Mouse (Mus musculus) cortical plate, adult 2 months (tissue): ENCODE measurements around the gene Tmem9b. TPM values are rescaled to one million over a fixed set of nuclear protein-coding genes. Genes with fewer than 3 reads are reported as not detected.

ENCODE experiments used
- H3K27ac ChIP-seq: fragments of 200-500 bp; 2 replicates; pipeline ENCODE4 v1.5.1; 2012; ENCODE audit warnings: low read length, control low read depth, inconsistent platforms; ENCODE audit not compliant: insufficient read depth
- H3K4me1 ChIP-seq: fragments of 200-500 bp; 2 replicates; pipeline ENCODE4 v1.6.1; 2011; ENCODE audit warnings: low read length; ENCODE audit not compliant: control insufficient read depth, insufficient read depth
- H3K4me3 ChIP-seq: fragments of 200-500 bp; 2 replicates; pipeline ENCODE4 v1.5.1; 2011; ENCODE audit warnings: mild to moderate bottlenecking, low read length, control low read depth; ENCODE audit not compliant: insufficient read depth
- CTCF ChIP-seq: fragments of 200-500 bp; IDR thresholded peaks from 2 replicates; pipeline ENCODE4 v1.5.1; 2011; ENCODE audit warnings: mild to moderate bottlenecking, control low read depth, low read length; ENCODE audit not compliant: insufficient read depth; ENCODE audit errors: extremely low read depth
- POLR2A ChIP-seq: fragments of 200-500 bp; IDR thresholded peaks from 2 replicates; pipeline ENCODE4 v1.6.1; 2011; ENCODE audit warnings: mild to moderate bottlenecking, low read length, control low read depth; ENCODE audit not compliant: insufficient read depth; ENCODE audit errors: extremely low read depth
- polyA plus RNA-seq: library from polyadenylated mRNA; depleted of rRNA; stranded (reverse); fragments of >200 nt; gene quantifications from 2 replicates; pipeline ENCODE4 v1.2.3, GENCODE M21; 2012

The Tmem9b gene
- polyA plus RNA-seq, 1 experiment = 153 TPM

GRCm38 (mm10) chr7:109713434-109713982, 39.2 kb downstream of the Tmem9b start:
- no peak overlapping the region for H3K4me3 ChIP-seq
- H3K27ac ChIP-seq = no peak overlapping the region
- no peak for TF ChIP-seq CTCF
- no peak for TF ChIP-seq POLR2A
- no peaks in the 10 kb centered on the region for H3K4me1 ChIP-seq

DNA sequence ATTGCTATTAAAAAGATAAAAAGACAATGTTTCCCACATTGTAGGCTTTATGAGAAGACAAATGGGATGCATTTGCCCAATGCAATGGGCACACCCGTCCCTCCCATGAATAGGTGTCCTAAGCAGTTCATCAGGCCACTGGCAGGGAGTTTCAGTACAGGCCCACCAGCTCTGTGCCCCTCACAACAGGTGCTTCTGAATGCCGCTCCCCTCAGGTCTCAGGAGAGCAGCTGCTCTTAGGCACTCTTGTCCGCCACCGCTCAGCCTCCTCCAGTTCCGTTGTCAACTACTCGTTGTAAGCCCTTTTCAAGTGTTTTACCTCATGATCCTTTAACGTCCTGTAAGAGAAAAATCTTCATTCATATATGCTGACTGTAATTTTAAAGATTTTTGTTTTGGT, 40.5 kb downstream of the Tmem9b start:
- Histone ChIP-seq H3K4me3 (no peak overlapping the region), H3K27ac (no peak overlapping the region), H3K4me1 (peaks cover 4% of the 10 kb centered on the region; the same call in 1 of the 2 replicates)
- no peak for TF ChIP-seq CTCF
- TF ChIP-seq POLR2A = no peak

DNA sequence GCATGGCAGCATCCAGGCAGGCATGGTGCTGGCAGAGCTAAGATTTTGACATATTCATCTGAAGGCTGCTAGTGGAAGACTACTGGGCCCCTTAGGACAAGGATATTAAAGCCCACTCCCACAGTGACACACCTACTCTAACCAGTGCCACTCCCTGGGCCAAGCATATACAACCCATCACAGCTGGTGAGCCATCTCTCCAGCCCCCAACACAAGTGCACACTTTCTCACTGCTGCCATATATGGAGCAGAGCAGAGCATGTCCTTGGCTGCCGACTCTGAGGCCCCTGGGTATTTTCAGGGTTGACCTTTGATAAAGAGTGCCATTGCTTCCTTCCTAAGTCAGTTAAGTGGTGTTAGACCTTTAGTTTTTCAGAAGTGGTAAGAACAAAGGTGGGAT, 42.6 kb downstream of the Tmem9b start:
- H3K4me3 ChIP-seq = no peak overlapping the region
- H3K27ac ChIP-seq = no peak overlapping the region
- peaks cover 4% of the 10 kb centered on the region; the same call in 1 of the 2 replicates for H3K4me1 ChIP-seq
- TF ChIP-seq CTCF = no peak
- no peak for TF ChIP-seq POLR2A

- no peak overlapping the region for H3K4me3 ChIP-seq
- peaks cover 4% of the 10 kb centered on the region; the same call in 1 of the 2 replicates for H3K4me1 ChIP-seq
- 0 out of 2 replicates have a peak overlapping the region, but pooled peaks have one; percentile 53 for H3K27ac ChIP-seq
- no peak for TF ChIP-seq CTCF
- TF ChIP-seq POLR2A = no peak
Measured at GRCm38 (mm10) chr7:109708961-109709382, 43.7 kb downstream of the Tmem9b start.

DNA sequence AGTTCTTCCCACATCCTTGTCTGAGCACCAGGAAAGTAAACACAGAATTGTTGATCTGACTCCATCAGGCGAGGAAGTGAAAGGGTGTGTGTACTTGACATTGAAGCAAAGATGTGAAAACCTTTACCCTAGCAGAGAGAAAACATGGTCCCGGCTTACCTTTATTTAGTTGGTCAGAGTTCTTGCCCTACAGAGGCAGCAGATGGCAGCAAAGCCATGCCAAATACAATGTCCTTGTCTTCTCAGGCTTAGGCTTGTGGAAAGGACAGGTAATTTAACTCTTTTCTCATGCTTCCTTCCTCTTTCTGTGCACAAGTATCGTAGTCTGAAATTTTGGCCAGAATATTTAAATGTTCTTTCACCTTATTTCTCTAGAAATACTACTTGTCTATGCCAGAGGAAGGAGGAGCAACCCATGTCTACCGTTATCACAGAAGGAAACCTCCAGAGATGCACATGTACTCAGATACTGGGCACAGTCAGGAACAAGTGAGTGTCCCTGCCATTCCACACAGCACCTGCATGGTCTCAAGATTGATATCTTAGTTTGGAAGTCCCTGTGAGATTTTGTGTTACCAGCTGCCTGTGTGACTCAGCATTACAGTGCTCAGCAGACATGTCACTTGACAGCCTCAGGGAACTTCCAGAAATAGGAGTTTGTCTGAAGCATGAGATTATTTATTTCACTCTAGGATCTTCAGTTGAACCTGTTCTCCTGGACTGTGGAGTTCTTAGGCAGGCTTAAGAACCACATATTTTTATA, 45.5 kb downstream of the Tmem9b start:
- H3K4me1 ChIP-seq = peaks cover 4% of the 10 kb centered on the region; the same call in 1 of the 2 replicates
- no peak overlapping the region for H3K4me3 ChIP-seq
- peak; percentile 75 for TF ChIP-seq CTCF
- TF ChIP-seq POLR2A = no peak
- H3K27ac ChIP-seq = no peak overlapping the region

GRCm38 (mm10) chr7:109704461-109704860, 48.2 kb downstream of the Tmem9b start:
- TF ChIP-seq CTCF (no peak), POLR2A (no peak)
- H3K27ac ChIP-seq = no peak overlapping the region
- H3K4me3 ChIP-seq = peak overlapping the region; percentile 78; the same call in 1 of the 2 replicates
- peaks cover 4% of the 10 kb centered on the region; the same call in 1 of the 2 replicates for H3K4me1 ChIP-seq

DNA sequence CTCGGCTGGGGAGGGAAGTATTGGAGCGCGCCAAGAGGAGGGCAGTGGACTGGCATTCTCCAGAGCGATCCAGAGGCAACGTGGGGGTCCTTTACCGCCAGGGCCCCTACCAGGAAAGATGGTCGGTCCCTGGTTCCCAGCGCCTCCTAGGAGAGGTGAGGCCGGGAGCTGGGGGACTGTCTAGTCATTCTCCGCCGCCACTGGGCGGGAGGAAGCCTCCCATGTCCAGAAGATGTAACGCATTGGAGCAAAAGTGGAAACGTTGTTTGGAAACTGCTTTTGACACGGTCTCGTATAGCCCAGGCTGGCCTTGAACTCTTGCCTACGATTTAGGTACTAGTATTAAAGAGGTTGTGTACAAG, 48.7 kb downstream of the Tmem9b start:
- TF ChIP-seq POLR2A (no peak), CTCF (no peak)
- Histone ChIP-seq H3K4me3 (peak overlapping the region; percentile 78), H3K4me1 (peaks cover 4% of the 10 kb centered on the region; the same call in 1 of the 2 replicates), H3K27ac (0 out of 2 replicates have a peak overlapping the region, but pooled peaks have one; percentile 3)

DNA sequence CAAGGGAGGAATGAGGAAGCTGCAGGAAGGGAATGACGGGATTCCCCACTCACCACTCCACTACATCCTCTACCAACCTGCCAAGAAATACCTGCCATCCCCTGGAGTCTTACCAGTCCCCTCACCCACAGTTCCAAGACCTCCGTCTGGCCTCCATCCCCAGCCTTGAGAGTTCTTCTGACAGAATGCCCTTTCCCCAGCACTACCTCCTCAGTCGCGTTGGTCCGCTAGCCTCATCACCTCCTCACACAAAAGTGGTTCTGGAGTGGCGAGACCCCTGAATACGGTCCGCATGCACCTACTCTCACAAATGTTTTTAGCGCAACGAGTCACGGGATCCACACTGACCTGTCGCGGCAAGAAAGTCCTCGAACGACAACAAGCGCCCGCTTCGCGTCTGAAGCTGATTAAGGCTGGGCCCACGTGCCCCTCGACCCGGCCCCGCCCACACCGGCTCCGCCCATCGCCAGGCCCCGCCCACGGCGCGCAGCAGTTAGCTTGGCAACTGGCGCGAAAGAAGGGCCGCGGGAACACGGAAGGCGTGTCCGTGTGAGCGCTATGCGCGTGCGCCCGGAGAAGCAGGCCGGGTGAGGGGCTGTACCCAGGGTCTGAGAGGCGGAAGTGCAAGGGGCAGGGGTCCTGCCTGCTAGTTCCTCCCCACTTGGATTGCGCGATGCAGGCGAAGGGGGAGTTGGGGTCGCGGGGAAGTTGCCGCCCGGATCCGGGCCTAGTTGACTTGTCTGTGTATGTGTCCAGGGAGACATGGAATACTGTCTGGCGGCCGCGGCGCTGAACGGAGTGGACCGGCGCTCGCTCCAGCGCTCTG, 49.3 kb downstream of the Tmem9b start, which contains the start of the genes St5 and Akip1:
St5 (minus strand) TSS at position 416 of the 826 bp plus-strand sequence.
Akip1 (plus strand) TSS at position 501 of the 826 bp plus-strand sequence.
- Histone ChIP-seq H3K4me3 (peak within 1 kb of the TSS; percentile 78), H3K4me1 (peaks cover 4% of the 10 kb centered on the region; the same call in 1 of the 2 replicates), H3K27ac (0 out of 2 replicates have a peak within 1 kb of the TSS, but pooled peaks have one; percentile 3)
- TF ChIP-seq CTCF (no peak), POLR2A (peak; percentile 56; the same call in 1 of the 2 replicates)

- TF ChIP-seq POLR2A (no peak), CTCF (no peak)
- no peak overlapping the region; the same call in 1 of the 2 replicates for H3K4me3 ChIP-seq
- H3K27ac ChIP-seq = no peak overlapping the region
- H3K4me1 ChIP-seq = peaks cover 3% of the 10 kb centered on the region; the same call in 1 of the 2 replicates
Measured at GRCm38 (mm10) chr7:109702721-109703120, 50.0 kb downstream of the Tmem9b start.
